Mouse (Mus musculus) forebrain, postnatal 0 days (tissue): ENCODE measurements around the gene Exoc7. TPM values are rescaled to one million over a fixed set of nuclear protein-coding genes. Genes with fewer than 3 reads are reported as not detected.

Experiments
- ATAC-seq: fragments of 200-750 bp; cut with Nextera tagmentation; 2 replicates; pipeline ENCODE4 v1.8.0; 2017; ENCODE audit warnings: mild to moderate bottlenecking, moderate library complexity
- DNase-seq: peaks from one replicate; pipeline ENCODE4 v3.0.0-alpha.2; 2015
- H3K27ac ChIP-seq: fragments of 300-500 bp; sonication (generic); 2 replicates; pipeline ENCODE4 v1.5.1; 2014; ENCODE audit warnings: low read depth, mild to moderate bottlenecking, antibody characterized with exemption, low read length, moderate library complexity, mixed read lengths
- H3K27me3 ChIP-seq: fragments of 300-500 bp; sonication (generic); 2 replicates; pipeline ENCODE4 v1.6.1; 2014; ENCODE audit warnings: mild to moderate bottlenecking, low read length, mixed read lengths; ENCODE audit not compliant: insufficient read depth
- H3K36me3 ChIP-seq: fragments of 300-500 bp; sonication (generic); 2 replicates; pipeline ENCODE4 v1.6.1; 2014; ENCODE audit warnings: mild to moderate bottlenecking, moderate library complexity; ENCODE audit not compliant: insufficient read depth
- H3K4me1 ChIP-seq: fragments of 300-500 bp; sonication (generic); 2 replicates; pipeline ENCODE4 v1.6.1; 2014; ENCODE audit warnings: antibody characterized with exemption; ENCODE audit not compliant: insufficient read depth
- H3K4me2 ChIP-seq: fragments of 300-500 bp; sonication (generic); 2 replicates; pipeline ENCODE4 v1.6.1; 2014; ENCODE audit warnings: low read depth, mild to moderate bottlenecking, moderate library complexity
- H3K4me3 ChIP-seq: fragments of 300-500 bp; sonication (generic); 2 replicates; pipeline ENCODE4 v1.5.1; 2014; ENCODE audit warnings: low read depth, low read length, mixed read lengths
- H3K9ac ChIP-seq: fragments of 300-500 bp; sonication (generic); 2 replicates; pipeline ENCODE4 v1.6.1; 2014; ENCODE audit warnings: mild to moderate bottlenecking
- H3K9me3 ChIP-seq: fragments of 300-500 bp; sonication (generic); 2 replicates; pipeline ENCODE4 v1.6.1; 2016; ENCODE audit warnings: low read length
- CTCF ChIP-seq: sonication (generic); IDR thresholded peaks from 2 replicates; pipeline ENCODE4 v1.5.1; 2016; ENCODE audit warnings: antibody characterized with exemption, control low read depth, low read depth
- WGBS: fragments of 180-500 bp; shearing (Covaris S2); extraction: QIAGEN DNeasy Blood & Tissue Kit; methylation state at CpG from one replicate; pipeline ENCODE4 v1.1.7; 2014; 5-methylcytosine and 5-hydroxymethylcytosine counted together
- polyA plus RNA-seq: library from polyadenylated mRNA; unstranded; fragments of >200 nt; fragmentation: Nextera tagmentation; extraction: Ambion mirVana; gene quantifications from 2 replicates; pipeline ENCODE4 v1.2.1, GENCODE M21; 2015
- total RNA-seq: library from RNA; depleted of rRNA; stranded (reverse); fragments of >200 nt; gene quantifications from 2 replicates; pipeline ENCODE4 v1.2.3, GENCODE M21; 2014

Gene Exoc7
- total and polyA plus RNA-seq, 2 experiments from 2014 or later = 103 to 144 TPM

- Histone ChIP-seq H3K27me3 (no peaks in the 10 kb centered on the region), H3K9ac (no peak overlapping the region), H3K9me3 (no peaks in the 10 kb centered on the region), H3K4me2 (no peak overlapping the region), H3K4me1 (peaks cover 4% of the 10 kb centered on the region; the same call in 1 of the 2 replicates), H3K4me3 (no peak overlapping the region), H3K36me3 (no peaks in the 10 kb centered on the region), H3K27ac (no peak overlapping the region)
- 38% methylated on average over 8 of the region's 8 CpGs for WGBS
- TF ChIP-seq CTCF = no peak
- peak; percentile 67 for DNase-seq
- peak; percentile 40 for ATAC-seq
These were observed 4.1 kb upstream of the Exoc7 start for GRCm38 (mm10) chr11:116311169-116311568.

DNA sequence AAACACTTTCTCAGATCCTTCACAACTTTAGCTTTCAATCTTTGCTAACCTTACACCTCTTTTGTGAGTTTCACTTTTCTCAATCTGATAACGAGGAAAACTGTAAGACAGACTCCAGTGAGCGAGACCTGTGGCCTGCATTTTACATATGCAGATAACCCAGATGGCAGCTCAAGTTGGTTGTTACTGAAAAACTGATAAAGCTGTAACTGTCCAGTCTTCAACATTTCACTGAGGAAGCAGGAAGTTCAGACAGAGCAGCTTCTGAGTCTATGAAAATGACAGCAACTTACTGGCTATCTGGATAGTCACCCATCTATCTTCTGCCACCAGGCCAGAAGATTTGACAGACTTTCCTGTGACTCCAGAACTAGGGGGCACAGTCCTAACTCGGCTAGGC is 2.6 kb upstream of the Exoc7 start:
- Histone ChIP-seq H3K9me3 (no peaks in the 10 kb centered on the region), H3K4me1 (peaks cover 10% of the 10 kb centered on the region), H3K4me2 (no peak overlapping the region), H3K9ac (no peak overlapping the region), H3K27ac (no peak overlapping the region), H3K36me3 (peaks cover 3% of the 10 kb centered on the region), H3K4me3 (no peak overlapping the region), H3K27me3 (no peaks in the 10 kb centered on the region)
- ATAC-seq = no peak
- 70% methylated on average over 3 of the region's 3 CpGs for WGBS
- DNase-seq = no peak
- TF ChIP-seq CTCF = no peak

- Histone ChIP-seq H3K27ac (no peak overlapping the region), H3K9me3 (no peaks in the 10 kb centered on the region), H3K9ac (no peak overlapping the region), H3K4me1 (peaks cover 10% of the 10 kb centered on the region), H3K27me3 (no peaks in the 10 kb centered on the region), H3K4me2 (no peak overlapping the region), H3K4me3 (no peak overlapping the region), H3K36me3 (peaks cover 19% of the 10 kb centered on the region)
- ATAC-seq = no peak
- DNase-seq = no peak
- 93% methylated on average over 12 of the region's 12 CpGs for WGBS
- no peak for TF ChIP-seq CTCF
These were observed 914 bp upstream of the Exoc7 start for GRCm38 (mm10) chr11:116307762-116308531.

- no peak for TF ChIP-seq CTCF
- Histone ChIP-seq H3K9ac (peak overlapping the region; percentile 72), H3K9me3 (no peaks in the 10 kb centered on the region), H3K4me3 (peak overlapping the region; percentile 84), H3K4me2 (peak overlapping the region; percentile 65), H3K36me3 (peaks cover 32% of the 10 kb centered on the region), H3K4me1 (peaks cover 10% of the 10 kb centered on the region), H3K27ac (peak overlapping the region; percentile 50; the same call in 1 of the 2 replicates), H3K27me3 (no peaks in the 10 kb centered on the region)
- WGBS = 5% methylated on average over 50 of the region's 53 CpGs
- peak; percentile 98 for DNase-seq
- peak; percentile 96 for ATAC-seq
These were observed 679 bp downstream of the Exoc7 start for GRCm38 (mm10) chr11:116306126-116306982.

DNA sequence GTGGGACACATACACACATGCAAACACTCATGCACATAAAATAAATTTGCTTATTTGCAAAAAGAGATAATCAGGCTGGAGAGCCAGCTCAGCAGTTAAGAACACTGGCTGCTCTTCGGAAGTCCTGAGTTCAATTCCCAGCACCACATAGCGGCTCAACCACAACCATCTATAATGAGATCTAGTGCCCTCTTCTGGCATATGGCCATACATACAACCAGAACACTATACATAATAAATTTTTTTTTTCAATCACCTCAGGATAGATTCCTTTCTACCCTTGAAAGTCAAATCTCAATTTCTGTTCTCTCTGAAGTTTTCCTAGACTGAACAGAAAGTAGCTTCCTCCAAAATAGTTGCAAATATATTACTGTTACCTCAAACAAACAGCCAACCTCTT is 1.6 kb downstream of the Exoc7 start:
- no peak for DNase-seq
- TF ChIP-seq CTCF = no peak
- no peak for ATAC-seq
- H3K4me1 ChIP-seq = peaks cover 10% of the 10 kb centered on the region
- no peaks in the 10 kb centered on the region for H3K9me3 ChIP-seq
- H3K9ac ChIP-seq = no peak overlapping the region
- H3K4me3 ChIP-seq = peak overlapping the region; percentile 84; the same call in 1 of the 2 replicates
- no peak overlapping the region for H3K27ac ChIP-seq
- H3K4me2 ChIP-seq = peak overlapping the region; percentile 65
- no peaks in the 10 kb centered on the region for H3K27me3 ChIP-seq
- peaks cover 42% of the 10 kb centered on the region for H3K36me3 ChIP-seq
- 97% methylated on average over 2 of the region's 2 CpGs for WGBS

DNA sequence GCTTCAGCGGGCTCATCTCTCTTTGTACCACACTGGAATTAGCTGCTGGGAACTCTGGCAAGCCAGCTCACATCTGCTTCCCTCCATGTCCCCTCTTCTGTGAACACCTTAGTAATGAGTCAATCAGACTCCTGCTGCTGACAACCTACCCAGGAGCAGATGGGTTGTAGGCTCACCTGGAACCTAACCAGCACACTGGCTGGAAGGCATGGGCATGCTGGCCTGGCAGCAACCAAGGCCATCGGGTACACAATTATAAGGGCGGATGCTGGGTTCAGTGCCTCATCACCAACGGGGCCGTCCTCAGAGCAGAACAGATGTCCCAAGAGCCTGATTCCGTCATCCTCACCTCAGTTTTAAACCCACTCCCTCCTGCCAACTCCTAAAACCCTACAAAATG is 8.4 kb downstream of the Exoc7 start:
- WGBS = 90% methylated on average over 6 of the region's 6 CpGs
- DNase-seq (no peak), ATAC-seq (no peak)
- no peak overlapping the region for H3K9ac ChIP-seq
- H3K9me3 ChIP-seq = no peaks in the 10 kb centered on the region
- H3K27me3 ChIP-seq = no peaks in the 10 kb centered on the region
- H3K4me1 ChIP-seq = no peaks in the 10 kb centered on the region
- TF ChIP-seq CTCF = no peak
- H3K36me3 ChIP-seq = peaks cover 88% of the 10 kb centered on the region
- H3K4me3 ChIP-seq = no peak overlapping the region
- H3K27ac ChIP-seq = no peak overlapping the region
- no peak overlapping the region for H3K4me2 ChIP-seq

GRCm38 (mm10) chr11:116298221-116298620 is 8.8 kb downstream of the Exoc7 start:
- ATAC-seq (no peak), DNase-seq (no peak)
- Histone ChIP-seq H3K9ac (no peak overlapping the region), H3K4me1 (no peaks in the 10 kb centered on the region), H3K4me2 (no peak overlapping the region), H3K4me3 (no peak overlapping the region), H3K9me3 (no peaks in the 10 kb centered on the region), H3K36me3 (peaks cover 85% of the 10 kb centered on the region), H3K27me3 (no peaks in the 10 kb centered on the region), H3K27ac (no peak overlapping the region)
- no peak for TF ChIP-seq CTCF
- WGBS = 89% methylated on average over 11 of the region's 11 CpGs
